Mouse (Mus musculus) thymus, postnatal 14 days (tissue): ENCODE measurements around the gene Cnih4.

ENCODE experiments used
- DNase-seq: peaks from one replicate; pipeline ENCODE4 v3.0.0; 2021

Gene Cnih4

DNA sequence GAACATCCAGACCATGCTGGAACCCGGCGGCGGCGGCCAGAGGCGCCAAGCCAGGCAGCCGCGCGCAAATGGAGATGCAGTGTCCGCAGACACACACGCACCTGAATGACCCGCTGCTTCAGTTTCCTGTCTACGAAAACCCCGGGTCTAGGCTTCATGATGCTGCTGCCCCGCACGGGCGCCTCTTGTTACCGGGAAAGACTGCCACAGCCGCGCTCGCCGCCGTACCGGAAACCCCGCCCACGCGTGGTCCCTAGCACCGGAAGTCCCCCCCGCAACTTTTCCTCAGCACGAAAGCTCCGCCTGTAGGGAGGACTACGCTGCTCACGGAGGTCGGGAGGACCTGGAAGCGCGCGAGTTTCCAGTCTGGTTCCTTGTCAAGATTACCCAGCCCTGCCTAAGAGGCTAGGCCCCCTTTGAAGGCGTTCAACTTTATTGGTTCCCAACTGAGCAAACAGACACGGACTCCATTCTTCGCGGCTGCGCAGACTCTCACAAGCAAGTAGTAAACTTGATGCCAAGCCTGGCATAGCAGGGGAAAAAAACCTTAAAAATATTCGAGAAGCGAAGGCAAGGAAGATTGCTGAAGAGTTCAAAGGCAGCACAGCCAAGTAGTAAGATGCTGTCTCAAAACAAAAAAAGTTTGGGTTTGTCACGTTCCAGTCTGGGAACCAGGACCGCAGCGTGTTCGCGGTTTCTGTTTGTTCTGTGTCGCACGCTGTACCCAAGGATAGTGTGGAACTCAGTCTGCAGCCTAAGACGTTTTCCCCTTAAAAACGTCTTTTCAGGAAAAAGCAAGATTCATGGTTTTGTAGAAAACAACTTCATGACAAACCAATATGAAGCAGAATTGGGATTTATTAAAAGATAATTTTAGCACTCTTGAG, at the start of gene Cnih4, which contains the start of gene Nvl:
Gene Cnih4, plus strand, starts transcription at position 744 of the 887 bp plus-strand sequence.
Gene Nvl, minus strand, starts transcription at position 255 of the 887 bp plus-strand sequence.
- DNase-seq: peak; percentile 93

DNA sequence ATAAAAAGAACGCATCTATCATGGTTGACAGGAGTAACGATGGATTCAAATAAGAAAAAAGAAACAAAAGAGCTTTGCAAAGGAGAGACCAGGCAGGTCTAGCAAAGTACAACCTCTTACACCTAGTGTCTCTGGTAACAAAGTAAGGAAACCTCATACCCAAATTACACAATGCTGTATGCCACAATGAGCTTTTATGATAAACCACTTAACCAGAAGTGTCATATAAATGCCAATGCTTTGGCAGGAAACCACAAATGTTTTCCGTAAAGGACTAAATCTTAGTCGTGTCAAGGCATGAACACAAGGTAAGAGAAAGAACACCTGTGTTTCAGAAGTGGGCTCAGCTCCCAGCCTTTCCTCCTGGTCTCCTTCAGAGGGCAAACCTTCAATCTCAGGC, 27.4 kb upstream of the Cnih4 start:
- no peak for DNase-seq

DNA sequence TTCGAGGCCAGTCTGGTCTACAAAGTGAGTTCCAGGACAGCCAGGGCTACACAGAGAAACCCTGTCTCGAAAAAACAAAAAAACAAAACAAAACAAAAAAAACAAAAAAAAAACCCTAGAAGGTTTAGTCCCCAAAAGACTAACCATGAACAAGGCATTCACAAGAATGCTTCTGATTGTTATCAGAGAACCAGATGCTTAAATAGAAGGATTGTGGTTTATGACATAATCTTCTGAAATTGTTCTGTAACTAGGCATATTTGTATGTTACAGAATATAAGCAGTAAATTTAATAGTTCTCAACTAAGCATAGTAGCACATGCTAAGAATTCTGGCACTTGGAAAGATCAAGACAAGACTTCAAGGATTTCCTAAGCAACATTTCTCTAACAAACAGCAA, 20.3 kb upstream of the Cnih4 start:
- no peak for DNase-seq

DNA sequence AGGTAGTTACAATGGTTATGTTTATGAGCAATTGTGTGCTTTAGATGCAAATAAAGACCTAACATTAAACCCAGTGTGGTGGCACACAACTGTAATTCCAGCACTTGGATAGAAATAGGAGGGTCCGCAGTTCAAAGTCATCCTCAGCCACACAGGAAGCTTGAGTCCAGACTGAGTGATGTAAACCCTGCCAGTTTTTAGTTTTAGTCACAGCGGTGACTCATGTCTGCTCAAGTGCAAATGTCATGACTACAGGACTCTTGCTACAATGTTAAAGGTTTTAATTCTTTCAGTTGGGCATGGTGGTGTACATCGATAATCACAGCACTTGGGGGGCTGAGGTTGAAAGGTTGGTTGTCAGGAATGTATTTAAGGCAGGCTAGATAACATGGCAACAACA, 18.6 kb upstream of the Cnih4 start:
- no peak for DNase-seq

DNA sequence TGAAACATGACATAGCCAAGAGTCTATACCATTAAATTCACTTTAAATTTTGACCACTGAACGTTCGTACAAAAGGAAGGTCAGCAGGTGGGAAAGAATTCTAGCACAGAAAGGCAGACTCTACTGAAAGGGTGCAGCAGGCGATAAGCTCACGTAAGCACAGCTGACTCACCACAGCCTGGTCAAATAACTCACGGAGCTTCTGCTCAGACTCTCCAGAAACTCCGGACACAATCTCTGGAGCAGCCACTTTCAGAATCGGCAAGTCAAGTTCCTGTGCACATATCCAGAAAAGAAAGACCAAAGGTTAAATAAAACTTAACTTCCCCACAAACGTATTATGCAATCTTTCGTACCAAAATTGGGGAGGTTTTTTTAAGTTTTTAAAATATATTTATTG, 17.7 kb upstream of the Cnih4 start:
- DNase-seq: no peak

GRCm38 (mm10) chr1:181131915-181132314, 12.6 kb upstream of the Cnih4 start:
- no peak for DNase-seq

- no peak for DNase-seq
These were observed 5.8 kb upstream of the Cnih4 start for GRCm38 (mm10) chr1:181138730-181139129.

GRCm38 (mm10) chr1:181143609-181143949, 914 bp upstream of the Cnih4 start:
- no peak for DNase-seq

DNA sequence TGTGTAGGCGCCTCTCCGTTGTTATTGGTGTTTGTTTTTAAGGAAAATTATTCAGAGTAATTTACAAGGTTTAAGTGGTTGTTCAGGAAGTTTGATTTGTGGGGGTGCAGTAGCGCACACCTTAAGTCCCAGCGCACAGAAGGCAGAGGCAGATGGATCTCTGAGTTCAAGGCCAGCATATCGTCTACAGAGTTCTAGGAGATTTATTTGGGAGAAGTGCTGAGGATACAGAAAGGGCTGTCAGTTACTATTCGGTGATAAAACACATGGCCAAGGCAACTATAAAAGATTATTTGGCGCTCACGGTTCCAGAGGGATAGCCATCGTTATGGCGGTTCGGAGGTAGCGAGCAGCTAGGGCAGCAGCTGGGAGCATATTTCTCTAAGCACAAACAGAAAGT, 473 bp downstream of the Cnih4 start:
- DNase-seq: no peak

DNA sequence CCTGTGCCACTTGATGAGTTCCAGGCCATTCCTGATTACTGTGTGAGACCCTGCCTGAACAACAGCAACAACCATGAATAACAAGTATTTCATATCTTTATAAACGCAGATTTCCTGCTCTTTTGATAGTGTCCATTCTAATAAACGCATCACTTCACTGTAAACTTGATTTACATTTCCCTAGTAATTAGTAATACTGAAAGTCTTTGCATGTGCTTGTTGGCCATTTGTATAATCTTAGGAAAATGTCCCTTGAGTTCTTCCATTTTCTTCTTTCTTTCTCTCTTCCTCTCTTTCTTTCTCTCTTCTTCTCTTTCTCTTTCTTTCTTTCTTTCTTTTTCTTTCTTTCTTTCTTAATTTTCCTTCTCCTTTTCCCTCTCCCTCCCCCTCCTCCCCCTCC, 1.7 kb downstream of the Cnih4 start:
- DNase-seq: no peak

DNA sequence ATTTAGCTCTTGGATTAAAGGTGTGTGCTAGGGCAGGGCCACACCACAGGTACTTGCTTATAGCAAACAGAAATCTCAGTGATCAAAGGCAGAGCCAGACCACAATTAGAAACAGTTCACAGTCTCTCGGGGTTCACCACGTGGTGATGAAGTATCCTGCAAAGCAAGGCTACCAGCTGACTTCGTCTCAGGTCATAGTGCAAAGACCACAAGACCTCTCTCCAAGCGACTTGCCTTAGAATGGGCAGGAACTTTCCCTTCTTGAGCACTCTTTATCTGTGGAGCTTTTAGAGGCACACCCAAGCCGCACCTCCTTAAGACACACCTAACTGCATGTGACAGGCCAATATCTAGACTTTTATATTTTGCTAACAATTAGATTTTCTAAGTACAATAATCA, 4.0 kb downstream of the Cnih4 start:
- no peak for DNase-seq

DNA sequence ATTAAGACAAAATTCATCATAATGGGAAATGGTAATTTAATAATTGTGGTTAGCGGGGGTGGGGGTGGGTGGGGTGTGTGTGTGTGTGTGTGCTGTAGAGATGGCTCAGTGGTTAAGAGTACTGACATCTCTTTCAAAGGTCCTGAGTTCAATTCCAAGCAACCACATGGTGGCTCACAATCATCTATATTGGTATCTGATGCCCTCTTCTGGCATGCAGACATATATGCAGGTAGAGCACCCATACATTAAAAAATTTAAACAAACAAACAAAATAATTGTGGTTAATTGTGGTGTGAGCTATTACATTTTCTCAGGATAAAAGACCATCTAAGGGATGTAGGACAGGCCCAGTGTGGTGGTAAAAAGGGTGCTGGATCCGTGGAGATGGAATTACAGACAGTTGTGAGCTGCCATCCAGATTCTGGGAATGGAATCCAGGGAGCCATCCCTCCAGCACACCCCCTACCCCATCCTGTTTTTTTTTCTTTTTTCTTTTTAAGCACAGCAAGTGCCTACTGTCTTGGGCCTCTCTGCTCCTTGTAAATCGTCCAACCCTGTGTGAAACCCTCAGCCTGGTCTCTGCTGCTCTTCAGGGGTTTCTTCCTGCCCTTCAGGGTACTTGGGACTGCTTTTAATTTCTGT, 5.0 kb downstream of the Cnih4 start:
- no peak for DNase-seq

DNA sequence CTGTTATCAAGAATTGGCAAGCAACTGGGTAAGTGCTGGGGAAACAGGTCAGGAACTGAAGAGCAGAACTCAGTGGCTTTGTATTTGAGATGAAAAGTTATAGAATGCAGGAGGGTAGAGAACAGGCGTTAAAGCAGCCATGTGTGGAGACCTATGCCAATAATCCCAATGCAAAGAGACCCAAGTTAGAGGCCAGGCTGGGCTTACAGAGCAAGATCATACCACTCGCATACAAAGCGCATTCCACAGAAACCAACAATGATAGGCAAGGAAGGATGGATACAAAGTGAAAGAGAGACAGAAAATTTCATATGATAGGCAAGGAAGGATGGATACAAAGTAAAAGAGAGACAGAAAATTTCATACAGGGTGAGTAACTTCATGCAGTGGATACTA, 5.9 kb downstream of the Cnih4 start:
- no peak for DNase-seq

- DNase-seq: peak; percentile 94
These were observed 6.5 kb downstream of the Cnih4 start for GRCm38 (mm10) chr1:181150827-181151534.

DNA sequence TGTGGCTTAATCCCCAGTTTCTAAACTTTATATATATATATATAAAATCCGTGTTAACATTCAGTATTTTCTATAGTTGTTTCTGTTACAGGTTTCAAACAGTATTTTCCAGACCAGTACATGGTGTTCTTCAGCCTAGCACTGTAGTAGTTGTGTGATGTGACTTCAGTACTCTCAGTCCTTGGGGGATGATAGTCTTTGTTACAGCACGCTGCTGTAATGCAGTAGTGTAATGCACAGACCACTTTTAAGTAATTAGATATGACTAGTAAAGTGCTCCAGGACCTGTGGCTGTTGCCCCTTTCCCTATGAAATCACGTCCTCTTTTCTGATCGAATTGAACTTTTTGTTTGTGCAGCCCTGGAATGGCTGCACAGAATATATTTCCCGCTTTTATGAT, 7.0 kb downstream of the Cnih4 start:
- no peak for DNase-seq

- DNase-seq: no peak
These were observed 23.3 kb downstream of the Cnih4 start for GRCm38 (mm10) chr1:181167816-181168215.

DNA sequence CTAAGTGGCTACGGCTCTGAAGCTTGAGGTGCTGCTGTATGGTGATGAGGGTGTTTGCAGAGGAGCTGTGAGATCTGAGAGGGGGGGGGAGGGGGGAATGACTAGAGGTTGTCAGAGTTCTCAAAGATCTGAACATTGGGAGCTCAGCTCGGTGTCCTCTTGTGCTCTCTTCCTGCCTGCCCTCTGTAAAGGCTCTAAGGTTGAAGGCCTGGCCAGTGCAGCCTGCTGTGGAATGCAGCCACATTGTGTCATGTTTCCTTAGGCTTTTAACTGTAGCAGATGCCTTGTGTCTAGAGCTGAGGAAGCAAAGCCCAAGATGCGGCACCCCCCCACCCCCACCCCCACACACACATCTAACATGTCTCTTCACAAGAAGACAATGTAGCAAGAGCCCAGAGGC, 23.9 kb downstream of the Cnih4 start:
- no peak for DNase-seq

- DNase-seq: peak; percentile 27
These were observed 25.7 kb downstream of the Cnih4 start for GRCm38 (mm10) chr1:181170210-181170609.

- no peak for DNase-seq
These were observed 44.4 kb downstream of the Cnih4 start for GRCm38 (mm10) chr1:181188925-181189324.

DNA sequence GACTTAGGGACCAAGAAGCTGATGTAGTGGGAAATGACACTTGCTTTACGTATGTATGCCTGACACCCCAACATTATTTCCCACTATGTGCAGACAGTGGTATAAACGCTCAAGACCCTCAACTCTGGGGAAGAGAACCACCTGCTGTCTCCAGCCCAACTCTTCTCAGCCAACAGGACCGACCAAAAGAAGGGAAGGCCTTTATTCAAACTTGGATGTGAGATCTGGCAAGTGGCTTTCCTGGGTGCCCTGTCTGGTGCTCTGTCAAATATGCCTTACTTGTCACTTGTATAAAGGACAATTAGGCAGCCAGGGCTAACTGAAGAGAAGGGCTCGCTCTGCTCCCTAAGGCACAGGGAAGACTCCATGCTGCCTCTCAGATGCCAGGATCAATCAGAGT, 55.0 kb downstream of the Cnih4 start:
- no peak for DNase-seq

GRCm38 (mm10) chr1:181210147-181210546, 65.7 kb downstream of the Cnih4 start:
- DNase-seq: peak; percentile 18

- DNase-seq: peak; percentile 48
These were observed 66.3 kb downstream of the Cnih4 start for GRCm38 (mm10) chr1:181210601-181211402.

DNA sequence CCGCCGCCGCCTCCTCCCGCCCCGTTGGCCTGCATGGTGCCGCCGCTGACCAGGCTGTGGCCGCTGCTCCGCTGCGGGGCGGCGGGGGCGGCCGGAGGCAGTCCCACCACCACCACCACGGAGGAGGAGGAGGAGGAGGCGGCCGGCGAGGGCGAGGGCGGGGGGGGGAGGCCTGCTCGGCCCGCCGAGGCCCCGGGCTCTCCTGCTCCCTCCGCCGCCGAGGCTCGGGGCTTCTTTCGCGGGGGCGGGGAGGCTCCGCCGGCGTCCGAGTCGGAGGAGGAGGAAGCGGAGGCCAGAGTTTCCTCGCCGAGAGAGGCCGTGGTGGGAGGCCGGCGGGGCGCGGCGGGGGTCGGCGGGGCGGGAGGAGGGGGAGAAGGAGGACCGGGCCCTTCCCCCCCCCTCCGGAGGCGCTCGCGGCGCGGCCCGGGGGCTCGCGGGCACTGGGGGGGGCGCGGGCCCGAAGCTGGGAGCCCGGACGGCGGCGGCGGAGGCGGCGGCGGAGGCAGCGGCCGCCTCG, 67.0 kb downstream of the Cnih4 start:
- no peak for DNase-seq
